Mouse (Mus musculus) left cerebral cortex, adult 9 months (tissue): ENCODE data around the gene Mrpl18.
"Not testable (repeated sequence)": the region's sequence is repeated elsewhere in the genome, so short reads cannot be mapped to it uniquely, and the experiment has no call there.

ENCODE experiments used
- DNase-seq, 2 experiments: peaks; one replicate each; pipeline ENCODE4 v3.0.0; 2022; ENCODE audit warnings: low spot score in 2 of 2

The Mrpl18 gene

GRCm38 (mm10) chr17:12910391-12910790, 5.8 kb downstream of the Mrpl18 start:
- DNase-seq: no peak

GRCm38 (mm10) chr17:12909361-12910280, 6.5 kb downstream of the Mrpl18 start, which contains the start of gene Pnldc1:
Gene Pnldc1 (minus strand): TSS chr17:12910230.
- no peak for DNase-seq

GRCm38 (mm10) chr17:12906436-12906835, 9.7 kb downstream of the Mrpl18 start:
- DNase-seq: no peak

- DNase-seq: no peak
Measured at GRCm38 (mm10) chr17:12905810-12906209, 10.3 kb downstream of the Mrpl18 start.

GRCm38 (mm10) chr17:12904349-12904748, 11.8 kb downstream of the Mrpl18 start:
- no peak for DNase-seq

GRCm38 (mm10) chr17:12903372-12904333, 12.5 kb downstream of the Mrpl18 start:
- DNase-seq: no peak

GRCm38 (mm10) chr17:12902291-12902690, 13.9 kb downstream of the Mrpl18 start:
- DNase-seq: no peak

- not testable (repeated sequence) for DNase-seq
Measured at GRCm38 (mm10) chr17:12898607-12899006, 17.5 kb downstream of the Mrpl18 start.

GRCm38 (mm10) chr17:12897674-12898073, 18.5 kb downstream of the Mrpl18 start:
- no peak for DNase-seq

GRCm38 (mm10) chr17:12892033-12892432, 24.1 kb downstream of the Mrpl18 start:
- DNase-seq: no peak

- DNase-seq: no peak
Measured at GRCm38 (mm10) chr17:12891054-12891453, 25.1 kb downstream of the Mrpl18 start.

GRCm38 (mm10) chr17:12887021-12887775, 28.9 kb downstream of the Mrpl18 start:
- DNase-seq: no peak

GRCm38 (mm10) chr17:12886620-12887019, 29.5 kb downstream of the Mrpl18 start:
- DNase-seq: no peak

GRCm38 (mm10) chr17:12881216-12881615, 34.9 kb downstream of the Mrpl18 start:
- DNase-seq: no peak

GRCm38 (mm10) chr17:12880178-12880577, 36.0 kb downstream of the Mrpl18 start:
- peak; percentile 42 to 92 for DNase-seq

- no peak for DNase-seq
Measured at GRCm38 (mm10) chr17:12875734-12876133, 40.4 kb downstream of the Mrpl18 start, which contains the start of gene Mrgprh. Gene Mrgprh (plus strand): TSS chr17:12876034.

GRCm38 (mm10) chr17:12872275-12873028, 43.7 kb downstream of the Mrpl18 start:
- DNase-seq: peak in 1 of 2 experiments; percentile 52

- no peak for DNase-seq
Measured at GRCm38 (mm10) chr17:12868640-12869039, 47.5 kb downstream of the Mrpl18 start.

- DNase-seq: no peak
Measured at GRCm38 (mm10) chr17:12868043-12868442, 48.1 kb downstream of the Mrpl18 start, which contains the start of gene Mas1. Gene Mas1 (minus strand): TSS chr17:12868143.

- DNase-seq: peak; percentile 49 to 76
Measured at GRCm38 (mm10) chr17:12866853-12867252, 49.3 kb downstream of the Mrpl18 start.
